Comparison of ENCODE assay signal across 14 mouse cellular contexts in genomic region chr1:89174621-89175020, GRCm38 (mm10).
"Had no signal": no experiment of that assay in that cellular context is flagged by ENCODE, and none has a peak within 500 bp of the region (broad histone marks: within the 10 kb centered on the region; RNA-seq: fewer than 3 reads in every experiment).

No protein-coding gene starts in this region.

- ATAC-seq: midbrain, embryonic 16.5 days had no signal

- H3K4me1 ChIP-seq: midbrain, embryonic 10.5 days; midbrain, embryonic 12.5 days; neural tube, embryonic 15.5 days had no signal

- H3K4me2 ChIP-seq: lung, embryonic 14.5 days; midbrain, embryonic 12.5 days; neural tube, embryonic 13.5 days; neural tube, embryonic 15.5 days had no signal

- DNase-seq: lung, embryonic 14.5 days; midbrain, embryonic 14.5 days; retina, postnatal 1 day; right cerebral cortex, adult 18-20 months; right cerebral cortex, postnatal 25 days; right cerebral cortex, postnatal 4 days; spleen, adult 18-20 months; thymus, adult 18-20 months had no signal

- H3K27me3 ChIP-seq: midbrain, embryonic 12.5 days; neural tube, embryonic 13.5 days; neural tube, embryonic 15.5 days had no signal

- H3K4me3 ChIP-seq: midbrain, embryonic 10.5 days; midbrain, embryonic 12.5 days; myocyte; neural tube, embryonic 13.5 days; neural tube, embryonic 15.5 days had no signal

- H3K9me3 ChIP-seq: midbrain, embryonic 10.5 days; midbrain, embryonic 12.5 days; neural tube, embryonic 13.5 days; neural tube, embryonic 15.5 days had no signal

- H3K36me3 ChIP-seq: midbrain, embryonic 10.5 days; midbrain, embryonic 12.5 days; neural tube, embryonic 13.5 days; neural tube, embryonic 15.5 days had no signal

- H3K9ac ChIP-seq: lung, embryonic 14.5 days; midbrain, embryonic 12.5 days; neural tube, embryonic 13.5 days; neural tube, embryonic 15.5 days had no signal

- H3K27ac ChIP-seq: midbrain, embryonic 10.5 days; midbrain, embryonic 12.5 days; neural tube, embryonic 13.5 days; neural tube, embryonic 15.5 days had no signal
